Mouse (Mus musculus): ENCODE measurements around the gene Sox15.
"Not testable (repeated sequence)": the region's sequence is repeated elsewhere in the genome, so short reads cannot be mapped to it uniquely, and the experiment has no call there.

Gene Sox15

DNA sequence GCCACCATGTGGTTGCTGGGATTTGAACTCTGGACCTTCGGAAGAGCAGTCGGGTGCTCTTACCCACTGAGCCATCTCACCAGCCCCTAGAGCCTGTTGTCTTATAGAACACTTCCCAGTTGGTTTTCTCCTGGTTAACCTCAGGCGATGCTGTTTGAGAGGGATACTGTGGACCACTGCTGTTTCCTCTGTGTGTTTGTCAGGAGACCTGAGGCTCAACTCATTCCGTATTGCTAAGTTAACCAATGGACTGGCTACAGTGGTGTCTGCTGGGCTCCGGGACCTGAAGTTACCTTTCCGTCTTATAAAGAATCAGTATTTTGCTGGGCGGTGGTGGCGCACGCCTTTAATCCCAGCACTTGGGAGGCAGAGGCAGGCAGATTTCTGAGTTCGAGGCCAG is 47.8 kb downstream of the Sox15 start:
- not testable (repeated sequence) for DNase-seq (ENCODE audit: low read depth, low spot score)

DNA sequence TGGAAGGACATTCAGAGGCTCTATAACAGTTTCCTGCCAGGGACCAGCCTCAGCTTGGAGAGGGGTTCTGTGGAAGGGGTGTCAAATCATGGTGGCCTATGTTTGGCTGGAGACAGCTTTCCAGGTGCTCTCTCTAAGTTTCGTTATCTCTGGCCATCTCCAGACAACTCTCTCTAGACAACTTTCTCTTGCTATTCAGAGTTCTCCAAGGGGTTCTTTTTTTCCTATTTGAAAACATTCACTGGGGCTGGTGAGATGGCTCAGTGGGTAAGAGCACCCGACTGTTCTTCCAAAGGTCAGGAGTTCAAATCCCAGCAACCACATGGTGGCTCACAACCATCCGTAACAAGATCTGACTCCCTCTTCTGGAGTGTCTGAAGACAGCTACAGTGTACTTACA is 48.3 kb downstream of the Sox15 start:
- not testable (repeated sequence) for DNase-seq (ENCODE audit: low read depth, low spot score)

DNA sequence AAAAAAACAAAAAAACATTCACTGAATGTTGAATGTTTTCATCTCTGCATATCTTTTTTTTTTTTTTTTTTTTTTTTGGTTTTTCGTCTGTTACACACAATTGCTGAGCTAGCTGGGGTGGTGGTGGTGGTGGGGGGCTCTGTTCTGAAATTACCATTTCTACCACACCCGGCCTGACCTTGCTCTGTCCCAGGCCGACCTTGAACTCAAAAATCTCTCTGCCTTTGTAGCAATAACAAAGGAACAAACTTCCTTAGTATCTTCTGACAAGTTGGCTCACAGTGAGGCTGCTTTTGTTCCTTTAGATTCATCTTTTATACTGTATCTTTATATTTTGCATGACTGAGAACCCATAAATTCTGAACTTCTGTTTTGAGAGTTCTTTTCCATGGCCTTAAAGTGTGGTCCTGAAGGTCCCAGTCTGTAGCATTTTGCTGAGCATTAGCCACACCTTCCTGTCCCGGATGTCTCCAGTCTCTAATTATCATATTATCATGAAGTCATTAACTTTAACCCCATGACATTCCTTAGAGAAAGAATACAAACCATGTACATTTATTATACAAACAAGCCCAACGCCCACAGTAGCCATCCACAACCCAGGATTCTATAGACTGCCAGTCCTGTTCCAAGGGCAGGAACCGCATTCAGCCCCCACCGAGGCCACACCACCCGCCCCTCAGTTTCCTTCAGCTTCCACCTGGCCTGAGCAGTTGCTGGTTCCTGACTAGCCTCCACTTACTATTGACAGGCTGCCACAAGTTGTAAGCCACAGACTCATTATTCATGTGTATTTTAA is 48.9 kb downstream of the Sox15 start:
- no peak for DNase-seq (ENCODE audit: low read depth, low spot score)

DNA sequence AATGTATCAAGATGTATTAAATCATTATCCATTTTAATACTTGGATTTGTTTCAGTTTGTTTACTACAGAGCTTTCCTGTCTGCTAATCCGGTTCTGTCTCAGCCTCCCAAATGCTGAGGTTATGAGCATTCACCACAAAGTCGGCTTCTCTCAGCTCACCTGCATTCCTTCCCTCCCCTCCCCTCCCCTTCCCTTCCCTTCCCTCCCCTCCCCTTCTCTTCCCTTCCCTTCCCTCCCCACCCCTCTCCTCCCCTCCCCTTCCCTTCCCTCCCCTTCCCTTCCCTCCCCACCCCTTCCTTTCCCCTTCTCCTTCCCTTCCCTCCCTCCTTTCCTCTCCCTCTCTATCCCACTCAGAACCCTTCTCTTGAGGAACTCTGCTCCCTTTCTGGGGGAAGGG is 49.5 kb downstream of the Sox15 start:
- no peak for DNase-seq (ENCODE audit: low read depth, low spot score)

Data from forelimb bud, embryonic 11.5 days (tissue).